Mouse (Mus musculus): Measurements from ENCODE around the gene Nradd. TPM values are rescaled to one million over a fixed set of nuclear protein-coding genes. Genes with fewer than 3 reads are reported as not detected.

Gene Nradd
- polyA plus RNA-seq, 1 experiment, result 12.2 TPM

- Histone ChIP-seq H3K4me3 (ENCODE audit: control insufficient read depth, low read depth, low read length) (no peak overlapping the region), H3K27me3 (ENCODE audit: control insufficient read depth, insufficient read depth, low read length) (no peaks in the 10 kb centered on the region), H3K36me3 (ENCODE audit: control insufficient read depth, insufficient read depth, low read length) (no peaks in the 10 kb centered on the region), H3K27ac (ENCODE audit: control insufficient read depth, insufficient read depth, low read depth, low read length) (no peak overlapping the region), H3K4me1 (ENCODE audit: control insufficient read depth, insufficient read depth, low read length) (peaks cover 37% of the 10 kb centered on the region)
- TF ChIP-seq CTCF (IDR thresholded peaks at IDR 0.05; ENCODE audit: control insufficient read depth, insufficient read depth, insufficient replicate concordance, low read depth, low read length) (no peak), POLR2A (IDR thresholded peaks at IDR 0.05; ENCODE audit: control insufficient read depth, low read depth, low read length) (no peak)
Measured at GRCm38 (mm10) chr9:110651931-110652722, 27.9 kb upstream of the Nradd start.

- Histone ChIP-seq H3K27ac (ENCODE audit: control insufficient read depth, insufficient read depth, low read depth, low read length) (no peak overlapping the region), H3K36me3 (ENCODE audit: control insufficient read depth, insufficient read depth, low read length) (no peaks in the 10 kb centered on the region), H3K4me3 (ENCODE audit: control insufficient read depth, low read depth, low read length) (no peak overlapping the region), H3K27me3 (ENCODE audit: control insufficient read depth, insufficient read depth, low read length) (no peaks in the 10 kb centered on the region), H3K4me1 (ENCODE audit: control insufficient read depth, insufficient read depth, low read length) (peaks cover 28% of the 10 kb centered on the region)
- no peak for TF ChIP-seq CTCF (IDR thresholded peaks at IDR 0.05; ENCODE audit: control insufficient read depth, insufficient read depth, insufficient replicate concordance, low read depth, low read length)
- TF ChIP-seq POLR2A (IDR thresholded peaks at IDR 0.05; ENCODE audit: control insufficient read depth, low read depth, low read length), result no peak
Measured at GRCm38 (mm10) chr9:110649775-110650174, 25.5 kb upstream of the Nradd start.

- Histone ChIP-seq H3K4me1 (ENCODE audit: control insufficient read depth, insufficient read depth, low read length) (peaks cover 10% of the 10 kb centered on the region), H3K4me3 (ENCODE audit: control insufficient read depth, low read depth, low read length) (no peak overlapping the region), H3K27me3 (ENCODE audit: control insufficient read depth, insufficient read depth, low read length) (no peaks in the 10 kb centered on the region), H3K36me3 (ENCODE audit: control insufficient read depth, insufficient read depth, low read length) (no peaks in the 10 kb centered on the region), H3K27ac (ENCODE audit: control insufficient read depth, insufficient read depth, low read depth, low read length) (no peak overlapping the region)
- TF ChIP-seq POLR2A (IDR thresholded peaks at IDR 0.05; ENCODE audit: control insufficient read depth, low read depth, low read length), result no peak
- TF ChIP-seq CTCF (IDR thresholded peaks at IDR 0.05; ENCODE audit: control insufficient read depth, insufficient read depth, insufficient replicate concordance, low read depth, low read length), result no peak
Measured at GRCm38 (mm10) chr9:110645219-110645618, 21.0 kb upstream of the Nradd start.

- Histone ChIP-seq H3K27me3 (ENCODE audit: control insufficient read depth, insufficient read depth, low read length) (no peaks in the 10 kb centered on the region), H3K36me3 (ENCODE audit: control insufficient read depth, insufficient read depth, low read length) (no peaks in the 10 kb centered on the region), H3K4me1 (ENCODE audit: control insufficient read depth, insufficient read depth, low read length) (peaks cover 8% of the 10 kb centered on the region), H3K27ac (ENCODE audit: control insufficient read depth, insufficient read depth, low read depth, low read length) (no peak overlapping the region), H3K4me3 (ENCODE audit: control insufficient read depth, low read depth, low read length) (no peak overlapping the region)
- TF ChIP-seq POLR2A (IDR thresholded peaks at IDR 0.05; ENCODE audit: control insufficient read depth, low read depth, low read length), result no peak
- TF ChIP-seq CTCF (IDR thresholded peaks at IDR 0.05; ENCODE audit: control insufficient read depth, insufficient read depth, insufficient replicate concordance, low read depth, low read length), result no peak
Measured at GRCm38 (mm10) chr9:110644295-110644694, 20.0 kb upstream of the Nradd start.

GRCm38 (mm10) chr9:110643787-110644186 is 19.5 kb upstream of the Nradd start:
- Histone ChIP-seq H3K36me3 (ENCODE audit: control insufficient read depth, insufficient read depth, low read length) (no peaks in the 10 kb centered on the region), H3K27ac (ENCODE audit: control insufficient read depth, insufficient read depth, low read depth, low read length) (no peak overlapping the region), H3K4me1 (ENCODE audit: control insufficient read depth, insufficient read depth, low read length) (peaks cover 6% of the 10 kb centered on the region), H3K4me3 (ENCODE audit: control insufficient read depth, low read depth, low read length) (no peak overlapping the region), H3K27me3 (ENCODE audit: control insufficient read depth, insufficient read depth, low read length) (no peaks in the 10 kb centered on the region)
- no peak for TF ChIP-seq CTCF (IDR thresholded peaks at IDR 0.05; ENCODE audit: control insufficient read depth, insufficient read depth, insufficient replicate concordance, low read depth, low read length)
- TF ChIP-seq POLR2A (IDR thresholded peaks at IDR 0.05; ENCODE audit: control insufficient read depth, low read depth, low read length), result no peak

- Histone ChIP-seq H3K27me3 (ENCODE audit: control insufficient read depth, insufficient read depth, low read length) (no peaks in the 10 kb centered on the region), H3K4me3 (ENCODE audit: control insufficient read depth, low read depth, low read length) (no peak overlapping the region), H3K36me3 (ENCODE audit: control insufficient read depth, insufficient read depth, low read length) (no peaks in the 10 kb centered on the region), H3K4me1 (ENCODE audit: control insufficient read depth, insufficient read depth, low read length) (0 out of 2 replicates have a peak, but pooled peaks cover under 1% of the 10 kb centered on the region), H3K27ac (ENCODE audit: control insufficient read depth, insufficient read depth, low read depth, low read length) (no peak overlapping the region)
- no peak for TF ChIP-seq CTCF (IDR thresholded peaks at IDR 0.05; ENCODE audit: control insufficient read depth, insufficient read depth, insufficient replicate concordance, low read depth, low read length)
- TF ChIP-seq POLR2A (IDR thresholded peaks at IDR 0.05; ENCODE audit: control insufficient read depth, low read depth, low read length), result no peak
Measured at GRCm38 (mm10) chr9:110642812-110643524, 18.7 kb upstream of the Nradd start.

GRCm38 (mm10) chr9:110641006-110641405 is 16.8 kb upstream of the Nradd start:
- TF ChIP-seq CTCF (IDR thresholded peaks at IDR 0.05; ENCODE audit: control insufficient read depth, insufficient read depth, insufficient replicate concordance, low read depth, low read length), result no peak
- no peak for TF ChIP-seq POLR2A (IDR thresholded peaks at IDR 0.05; ENCODE audit: control insufficient read depth, low read depth, low read length)
- H3K27me3 ChIP-seq (ENCODE audit: control insufficient read depth, insufficient read depth, low read length), result no peaks in the 10 kb centered on the region

More at GRCm38 (mm10) chr9:110641006-110641405, 16.8 kb upstream of the Nradd start:
- H3K4me1 ChIP-seq (ENCODE audit: control insufficient read depth, insufficient read depth, low read length), result no peaks in the 10 kb centered on the region
- H3K27ac ChIP-seq (ENCODE audit: control insufficient read depth, insufficient read depth, low read depth, low read length), result no peak overlapping the region
- no peaks in the 10 kb centered on the region for H3K36me3 ChIP-seq (ENCODE audit: control insufficient read depth, insufficient read depth, low read length)
- no peak overlapping the region for H3K4me3 ChIP-seq (ENCODE audit: control insufficient read depth, low read depth, low read length)
